Mouse (Mus musculus) spleen, postnatal 36 days (tissue): Measurements from ENCODE around the gene Ttc27.
A peak's percentile ranks its signal among the peaks of the same experiment; 100 is the strongest.

Source experiments
- DNase-seq, 2 experiments: peaks; one replicate each; pipeline ENCODE4 v3.0.0; 2022; ENCODE audit warnings: low spot score in 2 of 2, mixed read lengths in 1 of 2

The Ttc27 gene

DNA sequence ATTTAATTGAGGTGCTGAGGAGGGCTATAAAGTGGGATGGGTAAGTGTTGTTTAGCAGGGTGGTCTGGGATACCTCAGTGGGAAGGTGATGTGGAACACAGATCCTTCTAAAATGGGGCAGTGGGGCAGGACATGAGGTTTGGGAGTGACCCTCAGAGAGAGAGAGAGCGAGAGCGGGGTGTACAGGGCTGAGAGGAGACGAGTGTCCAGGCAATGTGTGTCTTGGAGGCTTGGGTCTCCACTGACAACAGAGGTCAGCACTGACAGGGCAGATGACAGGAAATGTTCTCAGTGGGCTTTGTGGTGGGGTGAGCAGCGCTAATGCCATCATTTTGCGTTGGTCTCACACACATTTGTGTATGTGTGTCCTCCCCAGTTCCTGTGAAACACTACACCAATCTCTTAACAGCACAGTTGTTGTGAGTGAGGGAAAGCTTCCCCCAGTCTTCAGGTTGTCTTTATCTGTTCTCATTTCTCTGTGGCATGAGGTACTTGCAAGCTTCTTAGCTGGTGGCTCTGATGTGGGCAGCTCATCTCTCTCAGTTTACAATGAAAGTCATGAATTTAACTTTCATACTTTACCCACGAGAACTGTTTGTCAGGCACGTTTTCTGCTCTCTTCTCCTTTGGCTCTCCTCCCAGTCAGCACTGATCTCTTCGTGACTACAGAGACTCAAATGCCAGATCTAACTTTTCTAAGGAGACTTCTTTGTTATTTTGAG is 35.5 kb downstream of the Ttc27 start:
- no peak for DNase-seq

DNA sequence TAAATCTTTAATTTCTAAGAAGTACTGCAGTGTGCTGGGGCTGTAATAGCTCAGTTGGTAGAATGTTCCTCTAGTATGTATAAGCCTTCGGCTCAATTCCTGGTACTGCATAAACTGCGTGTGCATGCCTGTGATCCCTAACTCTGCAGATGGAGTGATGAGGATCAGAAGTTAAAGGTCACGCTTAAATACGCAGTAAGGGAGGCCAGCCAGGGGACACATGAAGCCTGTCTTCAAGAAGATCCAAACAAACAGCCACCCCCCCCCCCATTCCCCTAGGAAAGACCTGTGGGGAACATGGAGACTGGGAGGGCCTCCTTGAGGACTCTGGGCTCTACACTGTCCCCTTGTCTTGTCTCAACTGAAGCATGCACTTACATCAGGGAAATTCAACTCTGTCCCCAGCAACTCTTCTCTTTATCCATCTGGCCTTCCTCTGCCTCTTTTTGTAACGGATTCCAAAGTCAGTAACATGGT is 36.1 kb downstream of the Ttc27 start:
- no peak for DNase-seq

DNA sequence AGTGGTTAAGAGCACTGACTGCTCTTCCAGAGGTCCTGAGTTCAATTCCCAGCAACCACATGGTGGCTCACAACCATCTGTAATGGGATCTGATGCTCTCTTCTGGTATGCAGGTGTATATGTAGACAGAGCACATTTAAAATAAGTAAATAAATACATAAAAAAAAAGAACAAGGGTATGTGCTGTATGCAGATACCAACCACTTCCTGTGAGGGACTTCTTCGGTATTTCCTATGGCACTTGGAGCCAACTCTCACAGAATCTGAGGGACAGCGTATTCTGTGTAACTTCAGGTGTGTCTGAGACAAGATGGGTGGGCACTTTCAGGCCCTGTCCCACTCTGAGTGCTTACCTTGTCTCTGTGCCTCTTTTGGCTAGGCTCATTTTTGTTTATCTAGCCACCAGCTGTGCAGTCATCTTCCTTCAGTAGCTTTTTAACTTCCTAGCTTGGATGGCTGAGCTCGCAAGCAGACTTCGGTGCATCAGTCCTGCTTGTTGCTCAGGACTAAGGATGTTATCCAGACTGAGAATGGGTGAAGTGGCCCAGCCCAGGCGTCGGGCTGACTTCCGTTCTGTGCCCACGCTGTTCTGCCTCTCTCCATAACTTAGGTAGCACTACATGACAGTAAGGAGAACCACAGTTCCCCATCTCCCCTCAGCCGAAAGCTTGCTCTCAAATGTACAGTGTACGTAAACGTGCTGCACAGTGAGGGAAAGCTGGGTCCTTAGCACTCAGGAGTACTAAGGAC is 37.0 kb downstream of the Ttc27 start:
- no peak for DNase-seq

DNA sequence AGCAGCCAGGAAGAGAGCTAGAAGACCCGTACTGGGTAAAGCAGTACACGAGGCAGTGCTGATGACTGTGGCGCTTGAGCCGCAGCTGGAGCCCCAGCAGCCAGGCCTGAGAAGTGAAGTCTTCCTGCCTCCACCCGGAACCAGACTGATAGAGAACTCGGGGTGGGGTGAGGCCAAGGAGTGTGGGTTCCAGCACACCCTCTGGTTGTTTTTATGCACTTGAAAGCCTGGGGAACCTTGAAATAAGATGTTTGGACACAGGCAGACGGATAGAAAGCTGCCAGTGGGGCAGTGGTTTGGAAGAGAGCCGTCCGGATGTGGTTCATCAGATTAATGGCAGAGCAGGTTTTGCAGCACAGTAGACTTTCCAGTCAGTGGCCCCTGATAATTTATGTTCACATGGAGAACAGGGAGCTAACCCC is 51.9 kb downstream of the Ttc27 start:
- DNase-seq, result no peak

DNA sequence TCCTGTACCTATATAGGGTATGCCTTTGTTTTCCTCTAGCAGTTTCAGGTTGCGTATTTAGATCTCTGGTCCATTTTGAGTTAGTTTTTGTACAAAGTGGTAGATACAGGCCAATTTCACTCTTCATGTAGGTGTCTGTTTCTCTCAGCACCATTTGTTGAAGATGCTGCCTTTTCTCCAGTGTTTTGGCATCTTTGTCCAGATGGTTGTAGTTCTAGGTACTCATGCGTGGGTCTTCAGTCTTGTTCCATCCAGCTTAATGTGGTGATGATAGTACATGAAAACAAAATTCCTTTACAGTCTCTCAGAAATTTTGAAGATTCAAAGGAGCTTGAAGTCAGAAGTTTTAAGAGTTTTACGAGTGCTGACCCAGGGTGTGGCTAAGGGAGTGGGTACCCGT is 54.8 kb downstream of the Ttc27 start:
- DNase-seq, result no peak

DNA sequence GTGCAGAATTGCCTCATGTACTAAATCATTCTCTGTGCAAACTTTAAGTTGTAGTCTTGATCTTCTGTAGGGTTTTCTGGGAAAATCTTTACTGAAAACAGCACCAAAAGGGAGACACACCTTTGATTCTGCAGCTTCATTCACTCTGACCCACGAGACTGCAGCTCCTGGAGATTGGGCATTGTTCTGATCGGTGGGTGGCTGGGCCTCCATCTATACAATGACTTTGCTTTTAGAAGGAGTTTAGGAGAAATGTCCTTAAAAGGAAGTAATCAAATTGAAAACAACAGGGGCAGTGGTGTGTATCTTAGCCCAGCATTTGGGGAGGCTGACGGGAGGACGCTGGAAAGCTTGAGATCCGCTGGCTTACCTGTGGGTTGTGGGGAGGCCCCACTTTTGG is 56.0 kb downstream of the Ttc27 start:
- no peak for DNase-seq

DNA sequence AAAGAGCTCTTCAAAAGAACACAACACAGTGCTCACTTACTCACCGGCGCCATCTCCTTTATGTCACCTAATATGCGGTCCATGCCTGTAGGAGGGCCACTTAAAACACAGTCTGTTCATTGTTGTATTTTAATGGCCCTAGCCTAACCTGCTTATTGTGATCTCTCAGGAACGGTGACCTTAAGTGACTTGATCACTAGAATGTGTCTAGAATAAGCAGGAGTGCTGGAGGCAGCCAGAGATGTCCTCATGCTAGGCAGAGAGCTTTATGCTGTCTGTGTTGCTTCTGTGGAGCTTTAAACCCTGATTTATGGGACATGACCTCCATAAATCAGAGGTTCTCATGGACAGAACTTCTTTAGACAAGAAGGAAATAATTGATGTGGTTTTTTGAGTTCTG is 62.6 kb downstream of the Ttc27 start:
- DNase-seq, result no peak

DNA sequence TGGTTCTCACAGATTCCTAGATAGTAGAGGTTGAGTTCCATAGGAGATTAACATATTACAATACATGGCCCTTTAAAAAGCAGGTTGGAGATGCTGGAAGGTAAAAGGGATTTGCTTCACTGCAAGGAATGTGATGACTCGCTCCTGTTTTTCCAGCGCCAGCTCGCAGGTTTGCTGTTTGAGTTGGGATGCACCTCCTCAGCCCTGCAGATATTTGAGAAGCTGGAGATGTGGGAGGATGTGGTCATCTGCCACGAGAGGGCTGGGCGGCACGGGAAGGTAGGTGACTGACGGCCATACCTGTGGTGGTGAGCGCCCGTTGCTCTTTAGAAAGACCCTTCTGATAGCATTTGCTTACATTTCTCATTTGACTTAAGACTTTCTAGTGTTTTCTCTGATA is 63.1 kb downstream of the Ttc27 start:
- no peak for DNase-seq

DNA sequence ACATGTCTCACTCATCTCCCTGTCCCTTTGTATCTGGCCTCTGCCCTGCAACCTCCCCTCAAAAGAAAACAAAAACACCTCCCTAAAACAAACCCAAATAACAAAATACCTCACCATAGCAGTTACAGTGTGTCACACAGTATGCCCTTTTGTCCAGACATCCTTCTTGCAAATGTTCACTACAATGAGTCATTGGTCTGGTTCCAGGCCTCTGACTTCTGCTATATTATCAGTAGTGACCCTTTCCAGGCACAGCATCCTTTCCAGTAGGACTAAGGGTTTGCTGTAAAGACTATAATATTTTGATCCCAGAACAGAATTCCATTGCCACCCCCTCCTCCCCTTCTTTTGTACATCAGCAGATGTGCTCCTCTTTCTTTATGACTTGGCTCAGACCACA is 64.4 kb downstream of the Ttc27 start:
- DNase-seq, result no peak

DNA sequence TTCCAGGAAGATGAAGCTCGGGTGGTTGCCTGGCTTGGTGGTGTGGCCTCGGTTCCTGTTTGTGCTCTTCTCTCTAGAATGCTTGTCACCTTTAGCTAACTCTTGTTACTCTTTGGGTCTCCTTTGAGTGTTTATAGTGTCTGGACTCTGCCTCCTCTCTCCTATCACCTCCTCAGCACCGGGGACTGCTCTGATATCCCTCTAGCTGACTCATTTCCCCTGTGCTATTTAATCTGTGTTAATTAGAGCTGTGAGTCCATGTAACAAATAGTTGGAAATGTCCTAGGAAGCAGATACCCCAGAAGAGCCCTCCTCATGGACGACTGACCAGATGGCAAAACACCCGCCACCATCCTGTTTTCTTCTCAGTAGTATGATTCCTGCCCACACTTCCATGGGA is 68.1 kb downstream of the Ttc27 start:
- DNase-seq, result no peak

DNA sequence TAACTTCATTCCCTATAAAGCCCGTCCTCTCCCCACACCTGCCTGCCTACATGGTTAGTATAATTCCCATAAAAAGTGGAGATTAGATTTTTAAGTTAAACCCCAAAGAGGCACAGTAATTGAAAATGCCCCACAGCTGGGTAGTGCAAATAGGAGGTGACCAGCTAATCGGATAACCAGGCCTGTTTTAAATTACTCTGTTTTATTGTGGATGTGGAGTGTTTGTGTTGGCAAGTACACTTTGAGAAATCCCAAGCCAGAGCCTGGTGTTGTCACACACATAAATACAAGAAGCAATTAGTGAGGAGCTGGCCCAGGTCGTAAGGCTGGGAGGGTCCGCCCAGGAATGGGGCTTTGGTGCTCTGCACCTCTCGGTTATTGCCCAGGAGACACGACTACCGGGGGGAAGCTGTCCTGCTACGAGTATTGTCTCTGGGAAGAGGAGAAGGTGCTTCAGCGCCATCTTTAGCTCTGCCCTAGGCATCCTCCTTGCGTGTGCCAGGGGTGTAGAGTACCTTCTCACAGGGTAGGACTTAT is 68.7 kb downstream of the Ttc27 start:
- DNase-seq, result no peak

DNA sequence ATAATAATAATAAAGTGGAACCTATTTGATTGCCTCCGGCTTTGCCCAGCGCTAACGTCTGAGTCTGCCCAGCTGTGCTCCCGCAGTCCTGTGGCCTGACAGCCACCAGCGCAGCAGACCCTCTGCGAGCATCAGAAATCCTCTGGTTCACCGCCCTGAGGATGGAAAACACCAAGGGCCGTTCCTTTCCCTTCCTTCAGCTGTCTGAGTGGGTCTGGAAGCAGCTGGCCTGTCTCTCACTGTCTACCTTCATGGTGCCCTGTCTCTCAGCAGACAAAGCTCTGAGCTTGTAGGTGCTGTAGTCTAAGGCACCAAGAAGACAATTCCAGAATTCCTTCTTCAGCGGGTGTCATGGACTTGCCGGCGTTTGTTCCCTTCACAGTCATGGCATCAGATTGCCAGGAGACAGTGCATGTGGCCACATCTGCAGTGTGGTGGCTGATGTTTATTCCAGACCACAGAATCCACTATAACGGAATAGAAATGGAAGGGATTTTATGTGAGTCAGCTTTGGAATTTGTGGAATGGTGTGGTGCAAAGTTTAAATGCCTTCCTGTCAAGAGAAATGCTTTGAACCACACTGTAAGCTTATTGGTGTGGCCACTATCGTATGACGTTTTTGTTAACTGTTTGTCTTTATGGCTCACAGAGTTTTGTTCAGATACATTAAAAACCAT is 78.6 kb downstream of the Ttc27 start:
- no peak for DNase-seq

DNA sequence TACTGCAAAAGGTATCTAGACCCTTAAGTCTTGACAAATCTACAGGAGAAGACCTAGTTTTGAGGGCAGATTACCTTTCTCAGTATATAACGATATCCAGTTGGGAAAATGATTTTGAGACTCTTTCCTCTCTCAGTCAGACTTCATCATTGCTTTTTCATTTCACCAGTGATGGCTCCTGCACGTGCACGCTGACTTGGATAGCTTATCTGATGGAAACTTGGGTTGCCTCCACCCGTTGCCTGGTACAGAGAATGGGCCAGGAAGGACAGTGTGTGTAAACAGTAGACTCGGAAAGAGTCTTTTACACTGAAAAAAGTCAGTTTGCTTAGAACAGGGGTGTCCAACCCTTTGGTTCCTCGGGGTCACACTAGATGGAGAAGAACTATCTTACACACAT is 82.3 kb downstream of the Ttc27 start:
- no peak for DNase-seq

DNA sequence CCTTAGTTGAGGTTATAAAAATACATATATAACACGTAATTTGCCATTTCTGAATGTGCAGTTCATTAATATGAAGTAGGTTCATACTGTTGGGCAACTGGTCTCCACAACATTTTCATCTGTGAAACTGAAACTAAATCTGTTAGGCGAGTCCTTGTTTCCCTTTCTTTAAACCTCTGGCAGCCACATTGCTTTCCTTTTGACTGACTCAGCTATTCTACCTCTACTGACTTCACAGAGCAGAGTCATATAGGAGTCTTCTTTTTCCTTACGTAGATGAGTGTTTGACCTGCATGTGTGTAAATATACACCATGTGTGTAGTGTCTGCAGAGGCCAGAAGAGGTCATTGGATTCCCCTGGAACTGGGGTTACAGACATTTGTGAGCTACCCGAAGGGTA is 85.2 kb downstream of the Ttc27 start:
- no peak for DNase-seq

DNA sequence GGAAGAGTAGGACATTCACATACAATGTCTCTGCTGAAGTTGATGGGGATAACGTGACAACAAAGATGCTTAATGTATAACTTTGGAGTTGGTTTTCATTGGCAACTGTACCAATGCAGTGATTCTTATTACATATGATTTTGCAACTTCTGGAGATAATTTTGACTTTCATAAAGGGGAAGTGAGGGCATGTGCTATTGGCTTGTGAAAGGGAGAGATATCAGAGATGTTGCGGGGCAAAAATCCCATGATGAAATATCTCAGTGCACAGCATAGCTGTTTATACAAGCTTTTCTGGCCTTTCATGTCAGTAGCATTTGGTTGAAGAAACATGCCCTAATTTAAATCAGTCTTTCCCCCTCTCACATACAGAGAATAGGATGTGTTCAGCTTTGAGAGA is 86.3 kb downstream of the Ttc27 start:
- DNase-seq, result no peak

DNA sequence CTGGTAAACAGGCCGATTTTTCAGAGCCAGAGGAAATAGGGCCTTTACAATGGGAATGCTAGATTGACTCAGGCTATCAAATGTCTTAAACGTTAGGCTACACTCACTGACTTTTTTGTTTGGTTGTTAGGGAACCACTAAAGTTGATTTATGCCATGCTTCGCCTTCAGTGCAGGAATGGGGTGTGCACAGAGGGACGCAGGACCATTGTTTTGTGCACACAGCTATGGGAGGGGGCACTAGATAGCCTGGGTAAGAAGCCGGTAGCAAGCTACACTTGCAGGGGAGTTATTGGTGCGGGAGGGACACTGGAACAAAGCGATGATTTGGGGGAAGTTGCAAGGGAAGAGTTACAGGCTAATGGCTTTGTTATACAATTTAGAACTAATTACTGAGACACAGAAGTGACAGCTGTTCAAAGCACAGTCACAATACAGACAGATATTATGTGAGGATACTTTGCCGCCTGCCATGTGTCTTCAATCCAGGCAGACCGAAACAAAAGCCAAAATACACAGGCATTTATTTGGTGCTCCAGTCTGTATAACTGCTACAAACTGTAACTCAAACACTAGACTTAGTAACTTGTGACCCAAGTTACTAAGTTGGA is 86.9 kb downstream of the Ttc27 start:
- no peak for DNase-seq

DNA sequence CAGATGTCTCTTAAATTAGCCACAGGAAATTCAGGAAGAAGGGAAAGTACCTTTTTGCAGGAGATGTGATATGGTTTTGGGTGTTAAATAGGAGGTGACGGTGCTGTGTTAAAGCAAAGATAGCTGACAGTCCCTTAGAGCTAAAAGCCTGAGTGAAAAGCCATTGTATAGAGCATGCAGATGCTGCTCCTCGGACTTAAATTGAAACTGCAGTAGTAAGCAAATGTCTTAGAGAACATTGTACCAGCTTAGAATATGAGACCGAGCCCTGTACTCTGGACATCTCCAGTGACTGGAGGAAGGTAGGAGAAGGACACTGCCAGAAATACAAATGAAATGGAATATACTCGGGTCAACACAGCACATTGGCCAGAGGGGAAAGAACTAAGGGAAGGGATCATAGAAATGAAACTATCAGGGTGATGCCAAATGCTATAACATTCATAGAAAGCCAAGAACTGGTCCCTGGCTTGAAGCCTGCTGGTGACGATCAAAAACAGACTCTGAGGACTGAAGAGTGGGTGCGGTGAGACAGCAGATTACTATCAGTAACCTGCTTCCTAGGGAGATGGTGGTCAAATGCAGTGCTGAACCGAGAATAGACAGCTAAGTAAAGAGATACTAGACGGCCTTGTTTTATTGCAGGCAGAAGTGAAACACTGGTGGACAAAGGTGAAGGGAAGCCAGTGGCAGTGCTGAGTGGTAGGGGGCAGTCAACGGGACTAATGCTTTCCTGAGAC is 90.1 kb downstream of the Ttc27 start:
- DNase-seq, result no peak

DNA sequence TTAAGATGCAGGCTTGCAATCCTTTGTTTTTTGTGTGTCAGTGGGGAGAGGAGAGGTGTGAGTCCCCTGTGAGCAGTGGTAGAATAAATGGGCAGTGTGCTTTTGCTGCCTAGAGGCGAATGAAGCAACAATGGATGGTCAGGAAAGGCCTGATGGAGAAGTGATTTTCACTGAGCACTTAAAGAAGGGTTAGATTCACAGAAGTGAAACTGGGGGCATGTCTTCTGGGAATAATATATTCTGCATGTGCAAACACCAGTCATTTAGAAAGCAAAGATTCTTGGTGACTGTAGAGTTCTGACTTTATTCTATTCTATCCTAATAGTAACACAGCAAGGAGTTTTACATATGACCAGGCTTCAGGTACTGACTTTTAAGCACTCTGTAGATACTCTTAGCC is 90.8 kb downstream of the Ttc27 start:
- DNase-seq, result peak in 1 of 2 experiments; percentile 2

DNA sequence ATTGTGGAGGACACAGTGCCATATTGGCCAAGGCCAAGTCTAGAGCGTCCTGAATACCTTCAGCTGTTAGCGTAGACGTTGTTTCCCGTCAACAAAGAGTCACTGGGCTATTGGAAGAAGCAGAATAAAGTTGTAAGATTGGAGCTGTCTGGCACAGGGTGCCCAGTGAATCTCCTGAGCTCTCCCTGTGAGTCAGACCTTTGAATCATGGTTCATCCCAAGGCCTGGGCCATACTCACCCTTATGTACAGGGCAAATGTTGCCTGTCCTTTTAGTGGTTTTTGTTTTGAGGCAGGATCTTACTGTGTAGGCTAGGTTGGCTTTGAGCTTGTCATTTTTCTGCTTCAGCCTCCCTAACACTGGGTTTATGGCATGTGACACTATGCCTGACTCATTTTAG is 91.4 kb downstream of the Ttc27 start:
- no peak for DNase-seq

DNA sequence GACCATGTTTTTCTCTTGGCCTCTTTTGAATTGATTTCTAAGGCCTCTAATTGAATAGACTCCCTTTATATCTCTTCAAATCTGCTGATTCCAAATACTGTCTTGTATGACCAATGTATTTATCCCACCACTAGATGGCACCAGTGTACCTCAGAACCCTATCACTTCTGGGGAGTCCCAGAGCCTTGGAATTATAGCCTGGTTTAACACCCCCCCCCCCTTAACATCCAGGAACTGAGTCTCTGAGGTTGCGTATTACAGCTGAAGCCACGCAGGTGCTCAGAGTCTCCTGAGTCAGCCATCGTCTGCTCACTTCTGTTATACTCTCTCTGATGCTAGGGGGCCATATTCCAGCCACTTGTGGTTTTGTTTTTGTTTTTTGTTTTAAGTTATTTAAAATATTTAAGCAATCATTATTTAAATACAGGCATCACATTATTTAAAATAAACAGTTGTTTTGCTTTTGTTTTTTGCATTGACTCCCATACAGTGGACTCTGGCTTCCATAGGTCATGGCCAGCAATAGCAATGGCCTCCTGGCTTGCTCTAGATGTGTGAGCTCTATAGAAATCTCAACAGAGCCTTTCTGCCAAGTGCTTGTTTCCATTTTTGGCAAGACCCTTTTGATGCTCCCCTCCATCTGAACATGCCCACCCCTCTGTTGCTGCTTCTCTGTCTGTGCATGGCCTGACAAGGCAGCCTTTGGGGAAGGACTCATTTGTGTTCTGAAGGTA is 93.5 kb downstream of the Ttc27 start:
- peak in 1 of 2 experiments; percentile 11 for DNase-seq

DNA sequence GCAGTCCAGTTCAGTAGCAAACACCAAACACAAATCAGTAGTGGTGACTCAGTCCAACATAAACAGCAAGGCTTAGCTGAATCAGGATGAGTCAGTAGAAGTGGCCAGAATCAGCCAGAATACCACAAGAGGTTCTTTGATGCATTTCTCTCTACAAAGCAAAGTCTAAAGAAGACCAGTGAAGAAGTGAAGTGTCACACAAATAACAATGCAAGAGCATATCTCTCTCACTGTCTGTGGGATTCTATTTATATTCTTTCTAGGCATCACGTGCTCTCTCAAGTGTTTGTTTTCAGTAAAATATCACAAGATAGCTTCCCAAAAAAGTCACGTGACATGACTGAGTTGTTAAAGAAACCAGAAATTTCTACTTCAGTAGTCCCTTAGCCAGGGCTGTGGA is 102.2 kb downstream of the Ttc27 start:
- no peak for DNase-seq
